Mouse (Mus musculus): ENCODE data around the gene Dcaf7.
"Not testable (repeated sequence)": the region's sequence is repeated elsewhere in the genome, so short reads cannot be mapped to it uniquely, and the experiment has no call there.

Gene Dcaf7

DNA sequence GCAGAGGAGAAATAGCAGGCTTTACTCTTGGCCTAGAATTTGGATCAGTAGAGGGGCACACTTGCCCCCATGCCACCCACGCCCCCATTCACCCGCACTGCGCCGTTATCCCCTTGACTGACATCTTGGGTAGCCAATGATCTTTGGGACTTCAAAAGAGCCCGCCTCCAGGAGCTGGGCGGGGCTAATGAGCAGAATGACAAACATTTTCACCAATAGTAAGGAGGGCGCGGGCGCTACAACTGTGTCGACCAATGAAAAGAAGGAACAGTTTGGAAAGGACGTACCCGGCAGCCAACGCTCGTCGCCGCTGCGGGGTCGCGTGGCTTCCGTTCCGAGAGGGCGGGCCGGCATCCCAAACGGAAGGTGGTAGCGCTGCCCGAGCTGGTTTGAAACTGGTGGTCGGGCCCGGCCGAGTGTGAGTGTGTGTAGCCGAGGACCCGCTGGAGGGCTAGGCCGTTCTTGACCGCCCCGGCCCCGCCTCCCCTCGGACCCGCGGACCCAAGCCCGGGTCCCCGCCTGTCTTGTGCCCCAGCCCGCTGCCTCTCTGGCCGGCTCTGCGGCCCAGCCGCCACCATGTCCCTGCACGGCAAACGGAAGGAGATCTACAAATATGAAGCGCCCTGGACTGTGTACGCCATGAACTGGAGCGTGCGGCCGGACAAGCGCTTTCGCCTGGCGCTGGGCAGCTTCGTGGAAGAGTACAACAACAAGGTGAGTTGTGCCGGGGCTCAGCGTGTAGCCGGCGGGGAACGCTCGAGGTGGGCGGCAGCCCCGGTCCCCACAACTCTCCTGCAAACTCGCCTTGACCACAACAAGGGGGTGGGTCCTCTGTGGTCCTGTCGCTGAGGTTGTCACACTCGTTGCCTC lies at the start of gene Dcaf7:
Gene Dcaf7 (plus strand): TSS at position 325 of the 870 bp plus-strand sequence.
- peak; percentile 99 for DNase-seq (ENCODE audit: low read depth)

DNA sequence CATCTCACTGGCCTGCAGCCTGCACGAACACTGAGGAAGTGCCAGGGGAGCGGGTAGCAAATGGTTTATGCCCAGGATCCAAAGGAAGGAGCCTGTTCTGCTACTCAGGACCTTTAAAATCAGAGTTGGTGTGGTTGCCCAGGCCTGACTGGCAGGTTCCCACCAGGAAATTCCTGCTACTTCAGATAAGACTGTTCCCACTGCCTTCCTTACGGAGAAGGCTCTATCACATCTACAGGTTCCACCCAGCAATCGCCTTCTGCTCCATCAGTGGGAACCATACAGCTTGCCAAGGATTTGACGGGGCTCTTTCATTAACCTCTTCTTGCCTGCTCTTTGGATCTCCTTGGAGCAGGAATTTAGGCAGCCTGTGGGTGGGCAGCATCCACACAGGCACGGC lies 49.2 kb upstream of the Dcaf7 start:
- DNase-seq (ENCODE audit: low read depth): no peak

DNA sequence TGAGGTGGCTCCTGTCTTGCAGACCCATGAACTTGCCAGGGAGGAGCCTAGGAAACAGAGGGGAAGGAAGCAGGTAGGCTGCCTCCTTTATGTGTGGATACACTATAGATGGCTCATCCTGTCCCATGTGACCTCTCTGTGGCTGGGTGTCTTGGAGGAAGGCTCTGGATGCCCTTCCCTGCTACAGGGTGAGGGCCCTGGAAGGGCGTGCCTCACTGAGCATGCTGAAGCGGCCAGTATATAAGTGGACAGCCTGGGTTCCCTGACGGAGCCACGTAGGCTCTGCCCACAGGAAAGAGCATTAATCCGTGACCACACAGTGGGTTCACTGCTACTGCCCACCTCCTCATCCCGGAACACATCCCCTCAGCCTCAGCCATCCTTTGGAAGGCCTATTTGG lies 47.2 kb upstream of the Dcaf7 start:
- DNase-seq (ENCODE audit: low read depth): no peak

DNA sequence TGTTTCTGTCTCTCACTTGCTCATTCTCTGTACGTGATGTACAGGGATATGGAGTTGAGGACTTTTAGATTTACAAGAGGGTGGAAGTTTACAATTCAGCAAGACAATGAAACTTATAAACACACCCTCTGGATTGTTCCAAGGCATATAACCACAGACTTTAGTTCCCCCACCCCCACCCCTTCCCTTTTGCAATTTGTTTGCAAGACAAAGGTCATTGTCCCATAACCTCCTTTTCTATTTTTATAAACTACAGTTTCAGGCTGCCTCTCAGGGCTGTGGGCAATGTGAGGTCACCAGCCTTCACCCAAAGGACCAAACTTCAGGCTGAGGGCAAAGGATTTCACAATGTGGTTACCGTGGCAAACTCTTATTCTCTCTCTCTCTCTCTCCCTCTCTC lies 46.4 kb upstream of the Dcaf7 start:
- no peak for DNase-seq (ENCODE audit: low read depth)

DNA sequence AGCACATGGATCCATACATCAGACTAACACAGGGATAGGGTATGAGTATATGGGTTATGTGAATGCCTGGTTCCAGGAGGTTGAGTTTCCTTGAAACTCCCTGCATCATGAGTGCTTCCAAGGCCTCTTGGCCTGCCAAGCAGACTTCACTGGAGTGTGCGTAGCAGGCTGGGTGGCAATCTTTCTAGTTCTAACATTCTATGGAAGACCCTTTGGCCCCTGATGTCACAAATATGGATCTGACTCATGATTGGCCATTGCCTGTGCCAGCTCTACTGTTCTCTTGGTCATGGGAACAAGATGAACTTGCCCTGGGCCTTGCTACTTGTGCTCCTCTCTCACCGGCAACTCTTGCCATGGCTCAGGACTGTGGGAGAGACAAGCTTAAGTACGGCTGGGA lies 42.3 kb upstream of the Dcaf7 start, which contains the start of gene Ace3:
Gene Ace3 (plus strand): TSS at position 301 of the 400 bp plus-strand sequence.
- DNase-seq (ENCODE audit: low read depth): no peak

DNA sequence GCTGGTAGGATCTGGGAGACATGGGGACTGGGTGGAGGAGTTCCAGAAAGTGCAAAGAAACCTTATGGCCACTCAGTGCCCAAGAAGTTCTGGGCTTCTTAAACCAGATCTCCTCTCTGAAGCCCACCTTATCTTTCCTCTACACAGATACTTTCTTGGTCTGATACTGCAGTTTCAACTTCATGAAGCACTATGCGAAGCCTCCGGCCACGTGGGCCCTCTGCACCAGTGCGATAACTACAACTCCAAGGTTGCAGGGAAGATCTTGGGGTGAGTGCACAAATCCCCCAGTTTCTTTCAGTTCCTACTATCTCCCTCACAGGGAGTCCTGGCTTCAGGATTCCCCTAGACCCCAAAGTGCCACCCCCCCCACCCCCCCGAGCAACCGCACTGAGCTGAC lies 36.6 kb upstream of the Dcaf7 start:
- DNase-seq (ENCODE audit: low read depth): no peak

DNA sequence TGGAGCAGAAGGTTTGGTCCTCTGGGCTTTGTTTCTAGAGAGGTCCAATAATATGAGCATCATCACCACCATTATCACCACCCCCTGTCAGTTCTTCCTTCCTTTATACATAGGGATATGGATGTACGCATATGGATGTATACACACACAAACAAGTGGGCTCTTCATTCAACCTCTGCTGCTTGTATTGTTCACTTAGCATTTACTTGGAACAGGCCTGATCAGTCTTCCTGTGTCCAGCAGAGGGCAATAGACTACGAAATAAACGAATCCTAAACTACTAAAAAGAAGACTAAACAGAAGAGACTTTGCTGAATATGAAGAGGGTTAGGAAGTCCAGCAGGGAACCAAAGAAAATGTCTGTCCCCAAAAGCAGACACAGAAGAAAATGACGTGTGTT lies 35.0 kb upstream of the Dcaf7 start:
- DNase-seq (ENCODE audit: low read depth): peak; percentile 19

DNA sequence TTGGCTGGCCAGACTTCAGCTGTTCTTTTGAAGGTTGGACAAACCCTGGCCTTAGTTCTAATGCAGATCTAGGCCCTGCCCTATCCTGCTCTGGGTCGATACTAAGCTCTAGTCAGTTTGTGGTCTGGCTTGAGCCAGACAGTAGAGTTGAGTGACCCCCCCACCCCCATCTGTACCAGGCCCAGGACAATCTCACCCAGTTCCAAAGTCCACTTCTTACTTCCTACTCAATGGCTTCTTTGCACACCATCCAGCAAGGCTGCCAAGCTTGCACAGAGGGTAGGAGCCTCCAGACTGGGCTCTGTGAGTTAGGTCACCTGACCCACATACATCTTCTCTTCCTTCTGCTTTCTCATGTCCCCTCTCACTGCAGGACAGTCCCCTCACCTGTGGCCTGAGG lies 32.1 kb upstream of the Dcaf7 start:
- no peak for DNase-seq (ENCODE audit: low read depth)

DNA sequence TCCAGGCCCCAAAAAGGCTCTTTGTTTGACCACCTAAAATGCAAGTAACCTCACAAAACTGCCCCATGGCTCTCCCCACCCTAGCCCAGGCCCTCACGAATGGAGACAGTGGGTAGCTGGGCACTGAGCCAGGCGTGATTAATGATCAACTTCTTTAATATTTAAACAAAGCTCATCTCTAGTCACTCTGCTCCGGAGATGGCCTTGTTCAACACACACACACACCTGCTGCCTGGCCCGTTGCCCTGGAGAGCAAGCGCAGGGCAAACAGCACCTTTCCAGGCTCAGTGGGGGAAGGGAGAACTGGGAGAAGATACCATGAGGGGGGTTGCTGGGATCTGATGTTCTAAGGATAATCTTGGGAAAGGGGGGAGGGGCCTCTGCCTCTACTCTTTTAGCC lies 30.7 kb upstream of the Dcaf7 start:
- no peak for DNase-seq (ENCODE audit: low read depth)

DNA sequence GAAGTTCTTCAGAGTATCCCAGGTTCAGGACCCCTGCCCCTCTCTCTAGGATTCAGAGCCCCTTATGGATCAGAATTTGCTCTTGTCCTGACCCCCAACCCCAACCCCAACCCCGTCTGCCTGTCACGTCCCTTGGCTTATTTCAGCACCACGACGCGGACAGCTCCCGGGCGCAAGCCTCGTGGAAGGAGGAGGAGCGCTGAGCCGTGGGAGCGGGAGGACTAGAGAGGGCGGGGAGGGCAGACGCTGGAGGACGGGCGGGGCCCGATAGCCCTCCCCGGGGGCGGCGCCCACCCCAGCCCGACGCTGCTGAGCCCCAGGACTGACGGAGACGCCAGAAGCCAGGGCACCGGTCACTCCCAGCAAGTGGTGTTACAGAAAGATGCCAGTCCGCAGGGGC lies 28.9 kb upstream of the Dcaf7 start, which contains the start of gene Kcnh6:
Gene Kcnh6 (plus strand): TSS at position 304 of the 400 bp plus-strand sequence.
- peak; percentile 71 for DNase-seq (ENCODE audit: low read depth)

DNA sequence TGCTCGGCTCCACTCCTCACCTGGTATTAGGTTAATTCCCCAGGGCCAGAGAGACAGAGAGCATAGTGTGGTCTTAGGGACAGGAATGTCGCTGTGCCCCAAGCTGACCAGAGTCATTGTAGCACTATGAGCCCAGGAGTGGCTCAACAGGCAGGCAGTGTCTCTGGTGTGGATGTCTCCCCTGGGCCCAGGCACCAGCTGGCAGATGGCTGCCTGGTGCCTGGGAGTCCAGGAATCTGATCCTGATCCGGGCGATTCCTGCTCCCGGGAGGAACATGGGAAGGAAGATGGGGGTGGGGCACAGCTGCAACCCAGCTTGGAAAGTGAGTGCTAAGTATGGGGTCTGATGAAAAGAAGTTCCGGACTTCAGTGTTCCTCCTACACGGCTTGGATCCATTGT lies 24.0 kb upstream of the Dcaf7 start:
- no peak for DNase-seq (ENCODE audit: low read depth)

DNA sequence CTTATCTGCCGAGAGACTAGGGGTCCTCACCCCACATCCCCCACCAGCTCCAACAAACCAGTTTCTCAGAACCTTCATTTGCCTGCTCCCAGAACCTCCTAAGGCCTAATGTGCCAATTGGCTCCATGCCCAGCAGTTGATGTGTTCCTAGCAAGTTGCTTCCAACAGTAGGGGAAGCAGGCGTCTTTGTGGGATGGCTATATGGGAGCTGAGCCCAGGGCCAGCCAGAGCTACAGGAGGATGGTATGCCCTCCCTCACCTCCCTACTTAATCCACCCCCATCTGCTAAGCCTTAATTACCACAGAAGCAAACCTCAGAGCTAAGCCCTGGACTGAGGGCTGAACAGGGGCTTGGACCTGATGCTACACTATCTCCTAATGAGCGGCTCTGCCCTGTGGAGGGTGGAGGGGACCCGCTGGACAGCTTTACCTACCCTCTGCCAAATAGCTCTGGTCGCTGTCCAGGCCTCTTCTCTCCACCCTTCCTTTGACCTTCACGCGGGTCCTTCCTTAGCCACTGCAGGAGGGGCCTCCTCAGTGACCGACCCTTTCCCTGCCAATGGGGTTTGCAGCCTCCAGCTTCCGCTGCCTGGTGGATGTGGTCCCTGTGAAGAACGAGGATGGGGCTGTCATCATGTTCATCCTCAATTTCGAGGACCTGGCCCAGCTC lies 23.0 kb upstream of the Dcaf7 start:
- DNase-seq (ENCODE audit: low read depth): no peak

DNA sequence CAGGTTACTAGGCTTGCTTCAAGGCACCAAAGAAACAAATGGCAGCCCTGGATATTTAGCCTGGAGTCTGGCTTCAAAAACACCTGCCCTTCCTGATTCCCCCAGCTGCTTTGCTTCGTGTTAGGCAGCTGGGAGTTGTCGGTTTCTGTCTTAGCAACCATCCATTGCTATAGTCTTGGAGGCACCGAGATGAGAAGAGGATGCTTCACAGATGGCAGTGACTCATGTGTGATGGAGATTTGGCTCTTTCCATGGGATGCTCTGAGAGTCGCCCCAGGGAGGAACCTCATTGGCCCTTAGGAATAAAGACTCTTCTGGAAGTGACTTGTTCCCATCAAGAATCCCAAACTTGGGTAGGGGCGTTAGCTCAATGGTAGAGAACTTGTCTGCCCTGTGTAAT lies 20.2 kb upstream of the Dcaf7 start:
- DNase-seq (ENCODE audit: low read depth): no peak

DNA sequence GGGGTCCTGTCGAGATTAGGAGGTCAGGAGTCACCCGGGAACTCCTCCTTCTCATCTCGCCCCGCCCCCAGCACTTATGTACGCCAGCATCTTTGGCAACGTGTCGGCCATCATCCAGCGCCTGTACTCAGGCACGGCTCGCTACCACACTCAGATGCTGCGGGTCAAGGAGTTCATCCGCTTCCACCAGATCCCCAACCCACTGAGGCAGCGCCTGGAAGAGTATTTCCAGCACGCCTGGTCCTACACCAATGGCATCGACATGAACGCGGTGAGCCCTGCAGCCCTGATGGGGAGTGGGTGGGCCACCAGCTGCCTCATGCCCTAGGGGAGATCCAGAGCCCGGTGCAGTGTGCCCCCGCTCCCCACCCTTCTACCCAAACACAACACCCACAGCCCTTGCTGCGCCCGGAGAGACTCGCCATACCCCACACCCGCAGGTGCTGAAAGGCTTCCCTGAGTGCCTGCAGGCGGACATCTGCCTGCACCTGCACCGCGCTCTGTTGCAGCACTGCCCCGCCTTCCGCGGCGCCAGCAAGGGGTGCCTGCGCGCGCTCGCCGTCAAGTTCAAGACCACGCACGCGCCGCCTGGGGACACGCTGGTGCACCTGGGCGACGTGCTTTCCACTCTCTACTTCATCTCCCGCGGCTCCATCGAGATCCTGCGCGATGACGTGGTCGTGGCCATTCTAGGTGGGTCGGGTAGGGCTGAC lies 16.5 kb upstream of the Dcaf7 start:
- DNase-seq (ENCODE audit: low read depth): no peak

DNA sequence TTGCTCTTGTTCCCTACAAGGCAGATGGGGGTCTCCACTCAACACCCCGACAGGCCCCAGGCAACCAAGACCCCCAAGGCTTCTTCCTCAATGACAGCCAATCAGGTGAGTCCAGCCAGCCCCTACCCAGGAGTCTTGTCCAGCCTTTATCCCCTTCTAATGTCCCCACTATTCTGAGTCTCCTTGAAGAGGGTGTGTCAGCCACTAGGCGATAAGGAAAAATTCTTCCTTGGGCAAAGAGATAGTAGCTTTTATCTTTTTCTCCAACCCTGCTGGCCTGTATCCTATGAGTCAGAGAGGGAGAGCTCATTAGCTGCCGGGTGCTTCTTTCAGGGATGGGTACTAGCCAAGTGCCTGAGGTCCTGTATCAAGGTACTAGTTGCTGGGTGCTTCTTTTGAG lies 10.9 kb upstream of the Dcaf7 start:
- DNase-seq (ENCODE audit: low read depth): no peak

DNA sequence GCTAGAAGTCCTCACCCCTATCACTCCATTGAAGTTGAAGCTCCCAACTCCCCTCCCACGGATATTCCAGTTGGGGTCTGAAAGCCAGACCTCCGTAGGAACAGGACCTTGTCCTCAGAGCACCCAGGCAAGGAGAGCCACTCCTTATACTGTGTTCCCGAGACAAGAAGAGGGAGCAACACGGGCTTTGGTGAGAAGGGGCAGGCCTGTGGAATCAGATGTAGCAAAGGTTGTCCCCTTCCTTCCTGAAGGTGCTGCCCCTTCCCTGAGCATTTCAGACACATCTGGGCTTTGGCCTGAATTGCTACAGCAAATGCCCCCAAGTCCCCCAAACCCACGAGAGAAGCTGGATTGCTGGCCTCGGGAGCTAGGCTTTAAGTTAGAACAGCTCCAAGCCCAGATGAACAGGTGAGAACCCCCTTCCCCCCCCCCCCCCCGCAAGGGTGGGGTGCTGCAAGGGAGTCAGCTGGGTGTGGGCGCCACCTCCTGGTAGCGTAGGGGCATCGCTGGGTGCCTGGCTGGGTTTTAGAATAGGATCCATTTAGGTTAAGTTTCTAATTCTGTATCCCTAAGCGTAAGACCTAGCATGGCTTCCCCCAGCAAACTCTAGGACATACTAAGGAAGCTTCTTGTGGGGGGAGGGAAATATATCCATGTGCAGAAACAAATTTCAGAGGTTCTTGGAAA lies 10.1 kb upstream of the Dcaf7 start:
- DNase-seq (ENCODE audit: low read depth): peak; percentile 26

DNA sequence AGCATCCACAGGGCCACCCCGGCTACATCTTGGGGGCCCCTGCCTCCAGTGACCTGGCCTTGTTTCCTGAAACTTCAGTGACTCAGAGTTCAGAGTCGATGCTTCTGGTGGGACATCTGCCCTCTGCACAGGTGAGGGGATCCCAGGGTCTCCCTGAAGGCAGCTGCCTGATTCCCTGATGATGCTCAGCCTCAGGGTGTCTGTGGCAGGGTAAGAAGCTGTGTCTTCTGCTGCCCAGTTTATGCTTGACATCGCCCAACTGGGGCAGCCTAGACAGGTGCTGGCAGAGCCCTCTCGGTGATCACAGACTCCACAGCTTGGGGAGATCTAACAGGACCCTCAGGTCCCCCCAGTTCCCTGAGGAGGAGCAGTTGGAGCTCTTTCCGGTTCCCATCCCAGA lies 9.1 kb upstream of the Dcaf7 start:
- DNase-seq (ENCODE audit: low read depth): no peak

DNA sequence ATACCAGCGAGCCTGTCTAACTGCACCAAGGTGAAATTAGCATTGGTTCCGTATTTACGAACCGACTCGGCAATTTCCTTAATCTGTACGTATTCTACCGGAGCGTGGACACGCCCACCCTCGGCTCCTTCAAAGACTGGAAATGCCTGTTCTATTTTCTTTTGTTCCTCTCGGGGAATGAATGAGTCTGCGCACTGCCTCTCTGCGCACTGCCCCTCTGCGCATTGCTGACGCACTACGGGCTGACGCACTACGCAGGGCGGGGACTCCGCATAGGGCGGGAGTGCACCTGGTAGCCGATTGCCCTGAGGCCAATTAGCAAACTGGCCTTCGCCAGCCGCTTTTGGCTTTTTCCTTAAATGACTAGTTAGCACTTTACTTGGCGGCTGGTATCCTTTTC lies 4.6 kb upstream of the Dcaf7 start:
- not testable (repeated sequence) for DNase-seq (ENCODE audit: low read depth)

DNA sequence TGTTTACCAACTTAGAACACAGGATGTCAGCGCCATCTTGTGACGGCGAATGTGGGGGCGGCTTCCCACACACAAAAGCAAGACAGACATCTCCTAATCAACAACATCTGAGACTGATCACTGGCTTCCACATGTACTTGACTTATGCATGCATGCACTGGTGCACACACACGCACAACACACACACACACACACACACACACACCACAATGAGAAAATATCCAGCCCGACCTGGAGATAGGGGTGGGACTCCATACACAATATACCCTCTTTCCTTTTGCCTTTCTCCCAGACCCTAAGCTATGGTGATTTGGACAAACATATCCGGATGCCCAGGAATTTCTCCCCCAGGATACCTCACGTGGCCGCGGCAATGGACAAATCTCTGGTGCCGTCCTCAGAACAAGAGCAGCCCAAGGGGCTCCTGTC lies 3.2 kb upstream of the Dcaf7 start:
- no peak for DNase-seq (ENCODE audit: low read depth)

DNA sequence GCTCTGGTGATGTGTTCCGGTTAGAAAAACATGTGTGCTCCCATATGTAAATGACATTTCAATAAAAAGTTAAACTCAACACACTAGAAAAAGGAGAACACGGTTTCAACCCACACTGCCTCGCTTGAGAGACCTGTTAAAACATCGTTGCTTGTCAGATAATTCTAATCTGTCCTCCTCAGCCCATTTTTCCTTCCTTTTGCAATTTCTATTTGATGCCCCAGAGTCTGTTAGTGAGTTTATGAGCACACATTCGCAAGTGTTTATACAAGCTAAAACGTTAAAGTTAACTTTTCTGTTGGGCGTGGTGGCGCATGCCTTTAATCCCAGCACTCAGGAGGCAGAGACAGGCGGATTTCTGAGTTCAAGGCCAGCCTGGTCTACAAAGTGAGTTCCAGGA lies 1.7 kb upstream of the Dcaf7 start:
- no peak for DNase-seq (ENCODE audit: low read depth)

DNA sequence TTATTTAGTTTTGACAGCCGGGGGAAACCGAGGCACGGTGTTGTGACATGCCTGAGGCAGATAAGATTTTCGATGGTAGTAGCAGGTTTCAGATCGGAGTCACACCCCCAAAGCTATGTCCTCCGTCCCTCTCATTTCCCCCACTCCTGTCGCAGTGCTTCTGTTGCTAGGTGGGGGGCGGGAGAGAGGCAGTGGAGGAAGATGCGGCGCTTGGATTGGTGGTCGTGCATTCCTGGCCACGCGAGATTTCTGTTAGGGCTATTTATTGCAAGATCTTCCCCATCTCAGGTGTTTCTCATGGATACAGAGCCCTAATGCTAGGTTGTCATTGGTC lies 713 bp downstream of the Dcaf7 start:
- peak; percentile 39 for DNase-seq (ENCODE audit: low read depth)

DNA sequence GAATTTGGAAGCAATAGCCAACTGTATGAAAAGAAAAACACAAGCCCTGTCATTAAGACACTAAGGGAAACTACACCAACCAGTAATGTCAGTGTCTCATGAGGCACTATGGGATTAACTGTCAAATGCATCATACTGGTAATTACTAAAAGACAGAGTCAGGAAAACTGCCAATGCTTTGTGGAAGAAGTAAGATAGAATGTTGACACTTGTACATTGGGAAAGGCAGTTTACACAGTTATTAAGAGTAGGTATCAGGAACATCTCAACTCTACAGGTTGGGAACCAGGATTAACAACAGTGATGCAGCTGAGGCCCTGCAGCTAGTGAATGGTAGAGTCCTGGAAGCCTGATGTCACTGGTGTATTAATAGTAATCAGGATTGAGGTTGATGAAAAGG lies 7.7 kb downstream of the Dcaf7 start:
- DNase-seq (ENCODE audit: low read depth): no peak
